In the genomic region with DNA sequence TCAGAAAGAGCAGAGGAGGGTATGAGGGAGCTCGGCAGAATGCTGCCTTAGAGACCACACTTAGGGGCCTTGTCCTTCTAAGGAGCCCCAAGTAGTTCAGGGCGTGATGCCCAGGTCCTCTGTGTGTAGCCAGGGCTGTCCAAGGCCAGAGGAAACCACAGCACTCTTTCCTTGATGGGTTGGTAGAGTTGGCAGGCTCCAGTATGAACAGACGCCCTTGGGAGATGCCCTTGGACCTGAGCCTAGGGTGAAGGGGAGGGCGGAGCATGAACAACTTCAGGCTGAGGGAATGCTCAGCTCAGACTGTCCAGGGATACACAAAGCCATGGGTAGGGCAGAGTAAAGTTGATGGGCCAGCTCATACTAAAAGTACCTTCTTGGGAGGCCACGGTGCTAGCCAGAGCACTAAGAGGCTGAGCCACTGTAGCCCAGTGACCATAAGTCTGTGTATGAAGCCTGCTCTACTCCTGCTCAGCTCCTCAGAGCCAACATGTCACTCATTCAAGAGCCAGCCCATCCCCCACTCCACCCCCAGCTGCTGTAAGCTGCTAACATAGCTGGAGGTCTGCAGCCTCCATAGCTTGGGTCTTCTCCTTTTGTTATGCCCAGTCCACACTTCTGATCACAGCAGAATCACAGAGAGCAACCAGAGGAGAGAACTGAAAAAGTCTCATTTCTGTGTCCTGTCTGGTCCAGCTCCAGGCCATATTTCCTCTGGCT, we compare ENCODE assay signal across 11 mouse cellular contexts. TPM values are rescaled to one million over a fixed set of nuclear protein-coding genes. Genes with fewer than 3 reads are reported as not detected.
DNase-seq lines count a peak whose midpoint lies in the region.
"Had no signal": no experiment of that assay in that cellular context is flagged by ENCODE, and none has a peak within 500 bp of the region (broad histone marks: within the 10 kb centered on the region; RNA-seq: fewer than 3 reads in every experiment).

No protein-coding gene starts in this region.

- intact Hi-C loops in left cerebral cortex, postnatal 4 days (cut with DNase I) = no loop called here
- intact Hi-C loops in left cerebral cortex, postnatal 36 days (cut with DNase I) = no loop called here

- peak; percentile 75 for DNase-seq in left cerebral cortex, postnatal 4 days
- DNase-seq in left cerebral cortex, postnatal 36 days (ENCODE audit: low spot score in 2 of 2) = no peak
- peak; percentile 38 for DNase-seq in adipocyte (ENCODE audit: low spot score)
- peak; percentile 88 for DNase-seq in adrenal gland, postnatal 14 days
- peak; percentile 53 for DNase-seq in heart, postnatal 4 days
- no peak for DNase-seq in MN1 (ENCODE audit: low spot score)
- DNase-seq in right cerebral cortex, postnatal 14 days = no peak
- DNase-seq: kidney, postnatal 4 days; right cerebral cortex, postnatal 4 days; thymus, postnatal 25 days had no signal

RNA-seq across cellular contexts. Expression of a gene that starts 3.1 kb away (rescaled TPM):
- 10 to 100 TPM; 11.9 to 13.5 TPM for total RNA-seq in left cerebral cortex, postnatal 4 days (2021)
- 10 to 100 TPM; 12.2 to 13.1 TPM for total RNA-seq in left cerebral cortex, postnatal 36 days (2021)
- total RNA-seq in adrenal gland, postnatal 14 days (2021) = 12.6 and 15.0 TPM in 2 replicates
- 10 to 100 TPM; 25.4 to 26.8 TPM for total RNA-seq in heart, postnatal 4 days (2021)

RNA-seq across cellular contexts. Expression of a gene that starts 28.0 kb away (rescaled TPM):
- total RNA-seq in left cerebral cortex, postnatal 4 days (2021) = 10 to 100 TPM; 14.4 to 15.7 TPM
- total RNA-seq in left cerebral cortex, postnatal 36 days (2021) = 10 to 100 TPM; 15.4 to 21.4 TPM
- total RNA-seq in adrenal gland, postnatal 14 days (2021) = 24.3 and 28.3 TPM in 2 replicates
- 10 to 100 TPM; 24.6 to 28.1 TPM for total RNA-seq in heart, postnatal 4 days (2021)
- total RNA-seq: megakaryocyte, adult 5-6 weeks had no signal

RNA-seq across cellular contexts. Expression of a gene that starts 44.0 kb away (rescaled TPM):
- 1 to 10 TPM; 4.0 to 4.7 TPM for total RNA-seq in left cerebral cortex, postnatal 4 days (2021)
- 1 to 10 TPM; 4.3 to 5.3 TPM for total RNA-seq in left cerebral cortex, postnatal 36 days (2021)
- total RNA-seq in adrenal gland, postnatal 14 days (2021) = 3.5 and 7.2 TPM in 2 replicates
- 1 to 10 TPM in 1 of 2 experiments, under 1 TPM in 1; 0.86 to 1.4 TPM for total RNA-seq in heart, postnatal 4 days (2021)

Comparison
In these comparisons a context has a peak if more than half of its experiments do, and no peak if none do; other contexts are left out.
1. DNase-seq: peak in left cerebral cortex, postnatal 4 days (single experiment), adipocyte (single experiment), adrenal gland, postnatal 14 days (single experiment) and heart, postnatal 4 days (single experiment); none in left cerebral cortex, postnatal 36 days (0 of 2), MN1 (single experiment) and right cerebral cortex, postnatal 14 days (single experiment).